Mouse (Mus musculus) E14TG2a.4 (cell line): ENCODE measurements around the gene Rcor2.

Experiments
- CTCF ChIP-seq: conservative IDR thresholded peaks from 2 replicates; pipeline ENCODE4 v1.5.1; 2014; ENCODE audit warnings: low read length
- POU5F1 ChIP-seq: IDR thresholded peaks from 2 replicates; pipeline ENCODE4 v1.6.1; 2014; ENCODE audit warnings: low read length, borderline replicate concordance

DNA sequence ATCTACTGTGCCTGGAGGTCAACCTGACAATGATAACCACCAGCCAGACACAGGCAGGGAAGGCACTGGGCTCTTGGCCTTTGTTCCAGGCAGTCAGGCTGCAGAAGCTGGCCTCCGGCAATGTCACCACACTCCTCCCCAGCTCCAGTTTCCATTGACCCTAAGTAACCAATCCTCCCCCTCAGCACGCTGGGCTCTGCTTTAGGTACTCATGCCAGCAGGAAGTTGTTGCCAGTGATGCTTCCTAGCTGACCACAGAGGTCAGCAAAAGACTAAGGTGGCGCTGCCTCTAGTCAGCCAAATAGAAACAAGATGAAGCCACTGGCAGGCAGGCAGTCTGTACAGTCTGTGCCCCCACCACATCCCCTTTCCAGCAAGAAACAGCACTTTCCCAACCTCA lies 39.8 kb downstream of the Rcor2 start:
- TF ChIP-seq CTCF (no peak), POU5F1 (no peak)
